Mouse (Mus musculus) cerebellum, postnatal 36 days (tissue): ENCODE measurements around the gene Gm20388.
A peak's percentile ranks its signal among the peaks of the same experiment; 100 is the strongest.

Source experiments
- DNase-seq, 2 experiments: peaks; one replicate each; pipeline ENCODE4 v3.0.0; 2021 to 2022; ENCODE audit warnings: mixed read lengths in 2 of 2

Gm20388 gene

DNA sequence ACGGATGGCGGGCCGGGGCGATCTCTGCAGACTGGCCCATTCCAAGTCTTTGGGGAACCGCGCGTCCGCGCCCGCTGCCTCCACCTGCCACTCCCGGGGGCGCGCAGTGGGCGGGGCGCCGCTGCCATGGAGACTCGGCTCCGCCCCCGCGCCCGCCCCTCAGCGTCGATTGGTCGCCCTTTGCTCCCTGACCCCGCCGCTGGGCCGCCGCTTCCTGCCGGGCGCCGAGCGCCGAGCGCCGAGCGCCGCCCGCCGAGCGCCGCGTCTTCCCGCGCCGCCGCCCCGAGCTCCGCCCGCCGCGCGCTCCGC lies 4320.5 kb downstream of the Gm20388 start, which contains the start of gene Galnt2:
Gene Galnt2, plus strand, starts transcription at position 216 of the 309 bp plus-strand sequence.
- DNase-seq, result peak; percentile 87 to 95

DNA sequence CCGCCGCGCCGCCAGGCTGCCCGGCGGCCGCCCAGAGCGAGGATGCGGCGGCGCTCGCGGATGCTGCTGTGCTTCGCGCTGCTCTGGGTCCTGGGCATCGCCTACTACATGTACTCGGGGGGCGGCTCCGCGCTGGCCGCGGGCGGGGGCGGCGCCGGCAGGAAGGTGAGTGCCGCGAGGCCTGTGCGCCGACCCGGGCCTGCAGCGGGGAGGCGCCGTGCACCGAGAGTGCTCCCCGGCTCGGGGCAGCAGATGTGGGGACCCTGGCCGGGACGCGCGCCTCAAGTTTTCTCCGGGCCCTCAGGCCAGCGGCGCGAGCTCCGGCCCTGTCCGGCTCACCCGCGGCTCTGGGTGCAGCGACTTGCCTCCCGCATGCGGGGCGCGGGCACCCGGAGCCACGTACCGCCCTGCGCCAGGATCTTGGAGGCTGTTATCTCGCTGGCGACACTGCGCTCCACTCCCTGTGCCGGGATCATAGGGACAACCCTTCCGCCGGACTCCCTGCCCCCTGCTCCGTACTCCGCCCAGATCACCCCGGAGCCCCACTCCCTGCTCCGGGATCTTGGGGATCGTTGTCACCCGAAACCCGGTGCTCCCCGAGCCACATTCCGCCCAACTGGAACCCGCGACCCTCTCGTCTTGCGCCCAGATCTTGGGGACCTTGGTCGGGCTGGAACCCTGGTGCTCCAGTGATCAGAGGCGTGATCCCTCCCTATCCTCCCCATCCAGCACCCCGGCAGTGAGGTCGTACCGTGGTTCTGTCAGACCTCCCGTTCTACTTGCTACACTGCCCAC lies 4321.0 kb downstream of the Gm20388 start:
- DNase-seq, result peak in 1 of 2 experiments; percentile 53

DNA sequence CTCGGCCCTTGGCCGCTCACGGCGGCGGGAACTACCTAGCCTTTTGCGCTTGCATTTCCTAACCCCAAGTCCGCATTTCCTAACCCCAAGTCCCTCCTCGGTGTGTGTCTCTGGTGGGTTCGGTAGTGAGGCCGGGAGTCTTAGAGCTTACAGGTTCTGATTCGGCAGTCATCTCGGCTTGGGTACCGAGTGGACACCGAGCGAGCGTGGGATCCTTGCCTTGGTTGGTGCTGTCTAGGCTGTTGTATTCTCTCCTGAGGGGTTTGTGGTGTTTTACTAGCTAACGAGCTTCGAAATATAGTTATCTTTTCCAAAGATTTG lies 4321.6 kb downstream of the Gm20388 start:
- DNase-seq, result no peak

DNA sequence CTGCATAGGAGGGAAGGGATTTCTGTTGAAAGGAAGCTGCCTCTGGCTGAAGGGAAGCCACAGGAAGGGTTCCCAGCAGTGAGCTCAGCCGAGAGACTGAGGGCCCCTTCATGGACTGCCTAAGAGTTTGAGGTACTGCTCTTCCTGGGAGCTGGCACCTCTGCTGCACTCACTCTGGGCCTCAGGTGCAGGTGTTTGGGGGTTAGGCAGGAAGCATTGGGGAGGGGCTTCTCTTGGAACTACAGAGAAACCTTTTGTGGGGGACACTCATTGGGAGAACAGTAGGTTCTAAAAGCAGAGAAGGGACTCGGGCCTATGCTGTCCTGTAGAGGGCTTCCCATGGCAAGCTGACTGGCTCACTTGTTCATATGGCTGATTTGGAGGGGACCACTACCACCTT lies 4323.9 kb downstream of the Gm20388 start:
- no peak for DNase-seq

DNA sequence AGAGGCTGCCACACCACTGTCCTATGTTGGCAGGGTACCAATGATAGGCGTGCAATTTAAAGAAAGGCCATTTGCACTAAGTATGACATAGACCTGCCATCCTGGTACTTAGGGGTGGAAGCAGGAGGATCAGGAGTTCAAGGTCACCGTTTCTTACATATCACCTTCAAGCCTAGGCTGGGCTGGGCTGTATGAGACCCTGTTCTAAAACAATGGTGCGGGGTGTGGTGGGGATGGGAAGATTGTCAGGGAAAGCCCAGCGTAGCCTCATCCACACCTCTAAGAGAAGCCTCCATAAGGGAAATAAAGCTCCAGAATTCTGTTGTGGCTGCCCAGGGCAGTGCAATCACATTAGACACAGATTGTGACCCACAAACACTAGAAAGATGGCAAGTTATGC lies 4324.9 kb downstream of the Gm20388 start:
- DNase-seq, result no peak

DNA sequence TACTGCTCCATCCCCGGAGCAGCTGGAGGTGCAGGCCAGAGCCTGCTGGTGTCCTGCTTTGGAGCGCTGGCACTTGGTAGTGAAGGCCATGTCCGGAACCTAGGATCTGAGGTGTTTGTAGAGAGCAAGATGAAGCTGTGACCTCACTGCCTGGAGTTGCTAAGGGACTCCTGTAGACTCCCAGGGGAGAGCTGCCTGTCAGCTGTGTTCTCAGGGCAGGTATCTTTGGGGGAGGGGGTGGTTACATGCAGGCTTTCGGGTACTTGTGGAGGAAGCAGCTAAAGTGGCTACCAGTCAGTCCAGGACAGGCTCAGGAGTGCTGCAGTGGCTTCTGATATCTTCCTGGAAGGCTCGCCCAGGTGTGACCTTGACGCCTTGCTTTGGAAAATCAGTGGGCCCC lies 4328.7 kb downstream of the Gm20388 start:
- DNase-seq, result no peak

DNA sequence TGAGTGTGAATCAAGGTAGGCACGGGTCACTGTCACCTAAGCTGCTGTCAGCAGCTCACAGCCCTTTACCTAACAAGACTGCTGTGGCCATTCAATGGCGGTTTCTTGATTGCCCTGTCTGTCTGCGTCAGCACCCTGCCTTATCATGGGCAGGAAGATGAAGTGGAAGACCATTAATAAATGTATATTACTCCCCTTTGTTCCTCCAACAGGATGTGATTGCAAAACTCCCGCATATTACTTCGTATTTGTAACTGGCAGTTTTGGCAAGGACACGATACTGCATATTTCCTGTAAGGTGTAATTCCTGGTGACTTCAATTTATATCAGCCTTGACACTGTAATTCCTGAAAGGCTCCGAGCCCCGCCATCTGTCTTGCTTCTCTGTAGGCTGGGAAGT lies 4330.3 kb downstream of the Gm20388 start:
- no peak for DNase-seq

DNA sequence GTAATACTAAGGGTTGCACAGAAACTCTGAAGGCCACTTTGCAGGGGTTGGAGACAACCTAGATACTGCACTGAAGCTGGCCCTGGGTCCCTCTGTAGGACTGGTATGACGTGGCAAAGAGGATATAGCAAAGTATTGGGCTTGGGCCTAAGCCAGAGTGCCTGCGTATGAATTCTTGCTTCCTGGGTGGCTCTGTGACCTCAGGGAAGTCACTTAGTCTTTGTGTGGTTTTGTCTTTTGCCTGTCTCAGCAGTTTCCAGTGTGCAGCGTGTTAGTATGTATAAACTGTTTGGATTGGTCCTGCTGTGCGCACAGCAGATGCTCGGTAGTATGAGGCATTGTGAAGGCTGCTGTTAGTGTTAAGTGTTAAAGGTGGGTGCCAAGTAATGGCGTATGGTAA lies 4331.6 kb downstream of the Gm20388 start:
- no peak for DNase-seq

DNA sequence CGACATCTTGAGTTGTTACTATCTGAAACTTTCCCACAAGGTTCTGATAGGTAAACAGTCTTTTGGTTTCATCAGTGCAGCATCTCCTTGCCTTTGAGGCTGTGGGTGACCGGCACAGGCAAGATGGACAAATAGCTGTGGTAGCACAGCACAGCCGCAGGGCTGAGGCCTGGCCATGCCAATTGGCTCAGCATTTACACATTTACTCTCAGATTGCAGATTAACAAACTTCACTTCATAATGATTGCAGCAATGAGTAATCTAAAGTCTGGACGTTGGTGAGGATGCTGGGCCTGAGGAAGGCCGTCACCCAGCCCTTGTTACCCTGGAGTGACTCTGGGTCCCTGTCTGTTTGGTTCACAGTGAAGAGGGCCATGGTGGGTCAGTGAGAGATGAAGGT lies 4332.3 kb downstream of the Gm20388 start:
- DNase-seq, result no peak

DNA sequence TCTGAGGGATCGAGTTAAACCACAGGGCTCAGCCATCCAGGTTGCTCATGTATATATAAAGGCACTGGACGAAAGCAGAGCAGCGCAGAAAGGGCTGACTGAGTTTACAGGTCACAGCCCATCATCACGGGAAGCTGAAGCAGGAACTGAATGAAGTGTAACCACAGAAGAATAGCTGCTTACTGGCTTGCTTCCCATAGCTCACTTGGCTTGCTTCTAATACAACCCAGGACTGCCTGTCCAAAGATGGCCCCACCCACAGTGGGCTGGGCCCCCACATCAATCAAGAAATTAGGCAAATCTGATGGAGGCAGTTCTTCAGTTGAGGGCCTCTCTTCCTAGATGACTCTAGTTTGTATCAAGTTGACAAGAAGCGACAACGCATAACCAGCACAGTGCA lies 4336.9 kb downstream of the Gm20388 start:
- no peak for DNase-seq

DNA sequence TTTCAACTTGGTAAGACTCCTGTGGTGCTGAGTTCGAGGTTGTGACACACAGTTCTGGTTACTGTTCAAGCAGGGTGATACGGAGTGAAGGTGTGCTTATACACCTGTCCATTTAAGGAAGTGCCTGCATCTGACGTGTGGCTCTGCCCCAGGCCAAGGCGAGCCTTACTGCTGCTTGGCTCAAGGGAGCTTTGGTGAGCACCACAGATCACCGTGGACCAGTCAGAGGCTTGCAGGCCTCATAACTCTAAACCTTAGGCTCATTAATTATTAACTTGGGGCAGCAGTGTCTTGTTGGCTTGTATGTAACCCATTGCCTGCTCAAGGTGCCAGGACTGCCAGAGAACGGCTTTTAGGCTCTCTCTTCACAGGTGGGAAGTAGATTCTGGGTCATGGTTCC lies 4338.0 kb downstream of the Gm20388 start:
- no peak for DNase-seq

DNA sequence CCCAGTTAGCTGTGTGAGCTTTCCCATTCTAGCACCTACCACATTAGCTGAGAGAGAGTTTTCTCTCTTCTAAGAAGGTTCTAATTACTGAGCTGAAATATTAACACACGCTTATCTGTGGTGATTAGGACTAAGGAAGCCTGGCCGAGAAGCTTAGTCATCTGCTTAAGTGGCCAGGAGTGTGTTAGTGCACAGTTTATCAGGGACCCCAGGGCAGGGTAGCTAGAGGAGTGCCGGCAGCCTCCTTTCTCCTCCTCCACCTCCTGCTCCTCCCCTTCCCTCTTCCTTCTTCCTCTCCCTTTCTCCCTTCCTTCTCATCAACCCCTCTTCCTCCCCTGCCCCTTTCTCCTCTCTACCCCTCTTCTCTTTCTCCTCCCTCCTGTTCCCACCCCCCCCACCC lies 4339.6 kb downstream of the Gm20388 start:
- no peak for DNase-seq

DNA sequence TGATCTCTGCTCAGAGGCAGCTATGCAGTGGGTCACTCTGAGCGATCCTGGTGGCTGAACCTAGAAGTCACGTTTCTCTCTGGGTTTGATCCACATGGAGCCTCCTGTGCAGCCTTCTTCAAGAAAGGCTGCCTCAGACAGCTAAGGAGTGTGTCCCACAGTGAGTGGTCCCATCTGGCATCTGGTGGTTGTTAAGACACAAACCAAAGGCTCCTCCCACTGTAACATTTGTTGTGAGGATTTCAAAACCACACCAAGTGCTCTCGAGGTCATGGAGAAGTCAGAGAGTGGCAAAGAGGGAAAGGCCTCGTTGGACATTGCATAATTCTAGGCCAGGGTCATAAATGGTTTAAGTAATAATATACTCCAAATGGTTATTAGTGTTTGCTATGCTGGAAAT lies 4340.1 kb downstream of the Gm20388 start:
- DNase-seq, result no peak

DNA sequence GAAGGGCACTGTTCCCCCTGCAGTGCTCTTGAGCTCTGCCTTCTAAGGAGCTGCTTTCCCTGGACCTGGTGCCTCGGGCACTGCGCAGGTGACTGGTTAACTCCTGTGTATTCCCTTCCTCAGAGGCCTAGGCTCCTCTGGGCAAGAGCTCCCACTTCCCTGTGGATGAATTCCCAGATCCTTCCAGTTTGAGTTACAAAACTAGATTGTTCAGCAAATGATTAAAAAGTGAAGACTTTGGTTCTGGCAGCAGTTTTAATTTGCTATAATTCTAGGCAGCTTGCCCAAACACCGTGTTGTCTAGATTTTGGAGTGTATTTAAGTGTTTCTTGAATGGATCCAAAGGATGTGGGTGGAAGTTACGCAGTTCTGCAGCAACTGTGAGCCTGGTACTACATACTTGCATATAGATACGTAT lies 4341.9 kb downstream of the Gm20388 start:
- no peak for DNase-seq

DNA sequence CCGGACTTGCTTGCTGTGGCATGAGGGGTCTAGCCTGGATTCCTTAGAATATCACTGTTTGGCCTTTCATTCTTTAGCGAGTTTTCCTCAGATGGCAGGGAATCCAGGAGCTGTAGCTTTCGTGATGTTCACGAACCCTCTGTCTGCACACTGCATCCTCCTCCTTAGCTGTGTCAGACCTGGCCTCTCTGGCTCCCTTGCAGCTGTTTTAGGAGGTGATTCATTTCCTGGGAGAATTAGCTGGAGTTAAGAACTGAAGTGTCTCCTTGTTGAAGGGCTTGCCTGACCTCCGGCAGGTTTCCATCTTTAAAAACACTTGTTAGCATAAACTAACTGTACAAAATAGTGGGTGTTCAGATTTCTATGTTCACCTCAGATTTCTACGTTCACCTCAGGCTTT lies 4343.3 kb downstream of the Gm20388 start:
- DNase-seq, result no peak

DNA sequence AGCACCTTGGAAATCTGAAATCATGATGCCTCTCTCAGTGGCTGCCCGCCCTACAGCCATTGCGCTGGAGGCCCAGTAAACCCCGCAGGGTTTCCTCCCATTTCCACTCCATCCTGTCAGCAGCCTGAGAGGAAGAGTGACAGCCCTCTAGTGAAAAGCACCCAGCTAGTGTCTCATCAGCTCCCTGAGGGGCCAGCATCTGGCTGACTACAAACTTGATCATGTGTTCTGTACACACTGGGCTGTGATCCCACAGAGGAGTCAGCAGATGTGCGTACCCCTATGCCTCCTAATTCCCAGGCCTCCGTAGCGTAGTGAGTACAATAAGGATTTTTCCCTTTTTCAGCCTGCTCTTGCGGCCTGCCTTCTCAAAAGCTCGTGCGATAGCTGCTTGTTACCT lies 4346.2 kb downstream of the Gm20388 start:
- DNase-seq, result no peak

DNA sequence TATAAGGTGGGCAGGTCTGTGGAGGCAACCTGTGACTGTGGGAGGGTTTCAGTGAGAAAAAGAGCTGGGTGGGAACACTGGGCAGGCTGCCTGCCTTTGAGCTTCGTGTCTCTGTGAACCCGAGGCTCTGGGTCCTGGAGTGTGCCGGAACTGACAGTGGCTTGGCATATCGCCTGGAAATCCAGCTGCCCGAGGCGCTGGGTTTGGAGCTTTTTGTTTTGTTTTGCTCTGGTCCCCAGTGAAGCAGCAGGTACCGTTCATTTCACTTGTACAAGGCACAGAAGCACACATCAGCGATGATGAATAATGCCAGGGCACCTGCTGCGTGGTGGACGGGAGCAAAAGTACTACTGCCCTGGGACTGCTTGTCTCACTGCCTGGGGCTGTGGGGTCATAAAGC lies 4346.7 kb downstream of the Gm20388 start:
- peak; percentile 49 to 50 for DNase-seq

DNA sequence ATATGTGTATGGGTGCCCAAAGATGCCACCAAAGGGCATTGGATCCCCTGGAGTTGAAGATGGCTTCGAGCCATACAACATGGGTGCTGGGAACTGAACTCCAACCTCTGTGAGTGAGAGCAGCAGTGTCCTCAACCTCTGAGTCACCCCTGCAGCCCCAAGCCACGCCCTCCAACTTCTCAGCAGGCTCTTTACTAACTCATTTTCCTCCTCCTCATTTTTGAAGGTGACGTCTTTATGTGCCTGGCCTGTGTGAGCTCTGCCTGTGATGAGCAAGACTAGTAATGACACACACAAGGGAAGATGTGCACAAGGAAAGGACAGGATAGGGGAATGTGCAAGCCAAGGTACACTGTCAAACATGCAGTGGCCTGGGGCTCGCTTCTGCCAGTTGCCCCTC lies 4348.5 kb downstream of the Gm20388 start:
- DNase-seq, result no peak

DNA sequence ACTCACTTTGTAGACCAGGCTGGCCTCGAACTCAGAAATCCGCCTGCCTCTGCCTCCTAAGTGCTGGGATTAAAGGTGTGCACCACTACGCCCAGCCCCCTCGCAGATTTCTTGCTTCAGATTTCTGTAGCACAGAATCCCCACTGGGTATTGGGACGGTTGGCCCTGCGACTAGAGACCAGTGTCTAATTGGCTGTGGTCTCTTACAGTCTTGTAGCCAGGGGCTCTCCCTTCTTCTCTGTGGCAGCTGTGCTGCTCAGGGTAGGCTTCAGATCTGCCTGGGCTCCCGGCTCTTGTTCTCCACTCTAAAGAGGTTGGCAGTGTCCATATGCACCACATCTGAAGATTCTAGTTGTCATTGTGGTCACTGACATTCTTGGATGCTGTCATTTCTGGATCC lies 4349.3 kb downstream of the Gm20388 start:
- DNase-seq, result no peak

DNA sequence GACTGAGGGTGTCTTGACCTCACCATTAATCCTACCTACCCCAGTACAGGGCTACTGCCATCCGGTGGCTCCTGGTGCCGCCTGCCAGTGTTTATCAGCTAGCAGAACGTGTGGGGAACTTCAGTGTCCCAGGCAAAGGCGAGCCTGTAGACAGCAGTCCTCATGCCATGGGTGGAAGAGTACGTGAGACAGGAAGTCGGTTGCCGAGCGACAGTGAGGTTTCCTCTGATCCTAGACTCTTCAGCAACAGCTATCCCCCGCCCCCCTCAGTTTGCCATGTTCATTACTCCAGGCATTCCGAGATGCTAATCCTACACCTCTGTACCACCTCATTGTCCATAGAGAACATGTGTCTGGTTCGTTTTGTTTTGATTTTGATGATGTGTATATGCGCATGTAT lies 4349.7 kb downstream of the Gm20388 start:
- DNase-seq, result no peak

DNA sequence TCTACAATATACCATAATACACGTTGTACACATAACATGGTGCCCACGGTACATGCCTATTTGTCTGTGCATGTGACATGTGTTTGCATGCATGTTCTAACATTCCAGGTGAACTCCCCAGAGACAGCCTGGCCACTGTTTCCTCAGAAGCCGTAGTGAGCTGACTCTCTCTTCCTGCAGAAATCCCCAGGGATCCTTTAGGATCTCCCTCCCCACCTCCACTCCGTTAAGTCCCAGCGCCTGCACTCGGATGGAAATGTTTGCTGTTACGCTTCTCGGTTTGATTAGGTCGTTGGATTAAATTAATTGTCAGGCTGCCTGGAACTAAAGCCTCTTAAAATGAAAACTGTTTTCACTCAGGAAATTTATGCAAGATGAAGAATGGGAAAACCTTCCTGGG lies 4352.4 kb downstream of the Gm20388 start:
- DNase-seq, result no peak

DNA sequence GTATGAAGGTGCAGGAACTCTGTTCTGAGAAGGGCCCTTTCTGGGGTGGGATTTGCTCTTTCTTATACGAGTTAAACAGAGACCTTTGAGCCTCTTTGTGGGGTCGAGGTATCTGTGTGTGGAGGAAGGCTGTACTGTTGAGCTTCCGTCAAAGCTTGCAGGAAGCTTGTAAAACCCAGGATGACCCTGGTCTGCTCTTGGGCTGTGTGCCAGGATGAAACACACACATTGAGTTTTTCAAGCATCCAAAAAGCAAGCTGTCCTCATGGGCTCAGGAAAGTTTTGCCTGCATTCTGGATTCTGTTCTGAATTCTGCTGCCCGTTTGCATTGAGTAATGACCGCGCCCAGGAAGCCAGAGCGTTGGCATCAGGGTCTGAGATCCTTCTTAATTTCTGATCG lies 4353.4 kb downstream of the Gm20388 start:
- DNase-seq, result no peak

DNA sequence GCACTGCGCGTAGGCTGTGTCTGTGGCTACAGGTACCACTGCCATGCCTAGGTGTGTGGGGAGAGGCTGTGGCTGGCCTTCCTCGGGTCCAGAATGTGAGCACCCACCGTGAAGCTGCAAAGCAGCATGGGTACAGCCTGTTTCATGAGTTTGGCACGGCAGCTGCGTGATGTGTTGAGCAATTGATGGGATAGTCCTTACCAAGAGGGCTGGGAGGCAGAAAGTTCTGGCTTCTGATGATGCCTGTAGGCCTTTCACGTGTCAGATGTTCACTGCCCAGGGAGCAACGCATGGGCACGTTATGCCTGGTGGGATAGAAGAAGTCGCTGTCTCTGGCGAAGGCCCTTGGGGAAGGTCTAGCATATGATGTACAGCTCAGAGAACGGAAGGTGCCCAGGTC lies 4354.0 kb downstream of the Gm20388 start:
- no peak for DNase-seq

DNA sequence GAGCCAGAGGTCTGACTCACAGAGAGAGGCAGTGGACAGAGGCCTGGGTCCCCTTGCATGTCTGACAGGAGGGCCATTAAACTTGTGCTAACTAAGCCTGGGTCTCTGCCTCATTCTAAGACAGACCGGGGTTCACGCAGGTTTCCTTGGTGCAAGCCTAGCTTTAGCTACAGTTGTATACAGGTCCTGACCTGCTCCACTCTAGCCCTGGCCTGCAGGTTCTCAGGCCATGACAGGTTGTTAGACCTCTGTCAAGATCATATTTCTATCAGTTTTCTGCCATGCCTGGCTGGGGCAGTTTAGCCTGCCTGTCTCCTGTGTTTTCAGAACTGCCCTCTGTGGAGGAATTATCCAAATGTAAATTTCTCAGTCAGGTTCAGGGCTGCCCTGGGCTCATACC lies 4354.5 kb downstream of the Gm20388 start:
- DNase-seq, result no peak

DNA sequence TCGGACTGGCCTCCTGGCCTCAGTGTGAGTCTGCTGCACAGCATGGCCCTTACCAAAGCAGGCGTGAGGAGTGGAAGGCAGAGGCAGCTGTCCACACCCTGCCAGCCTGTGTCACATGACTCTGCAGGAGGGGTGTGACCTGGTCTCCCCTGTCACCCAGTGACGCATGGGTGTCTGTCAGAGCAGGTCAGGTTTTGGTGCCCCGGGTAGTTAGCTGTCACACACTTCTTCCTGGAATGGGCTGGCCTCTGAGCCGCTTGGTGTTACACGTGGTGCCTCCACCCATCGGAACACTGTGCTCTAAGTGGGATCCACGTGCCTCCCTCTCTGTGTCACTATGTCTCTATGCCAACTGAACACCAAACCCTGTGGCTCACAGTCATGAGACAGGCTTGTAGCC lies 4355.2 kb downstream of the Gm20388 start:
- DNase-seq, result no peak

DNA sequence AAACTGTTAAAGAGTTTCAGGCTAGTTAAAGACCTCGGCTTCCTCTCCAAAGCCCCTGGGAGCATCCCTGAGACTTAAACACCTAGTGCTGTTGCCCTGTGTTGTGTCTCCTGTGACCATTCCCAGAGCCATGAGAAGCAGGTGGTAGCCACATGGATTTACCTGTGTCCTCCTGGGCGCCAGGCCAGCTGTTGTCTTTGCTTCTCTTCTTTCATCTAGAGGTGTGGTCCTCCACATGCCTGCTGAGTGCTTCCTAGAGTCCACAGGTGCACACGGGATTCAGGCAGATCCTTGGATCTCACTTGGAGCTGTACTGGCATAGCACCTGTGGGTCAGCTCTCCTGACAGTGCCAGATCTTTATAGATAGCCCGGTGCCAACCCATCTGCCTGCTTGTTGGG lies 4356.6 kb downstream of the Gm20388 start:
- DNase-seq, result no peak
